Mouse (Mus musculus) heart, postnatal 25 days (tissue): ENCODE results near the gene Zar1l. TPM values are rescaled to one million over a fixed set of nuclear protein-coding genes. Genes with fewer than 3 reads are reported as not detected.

Source experiments
- DNase-seq: peaks from one replicate; pipeline ENCODE4 v3.0.0; 2022; ENCODE audit warnings: low spot score
- intact Hi-C: fragments of 180-260 bp; cut with DNase I; formaldehyde crosslinking; loops from one replicate; pipeline ENCODE4 v1.15.1; 2025
- total RNA-seq, 2 experiments: library from RNA; stranded (reverse); gene quantifications; 2 replicates each; pipeline ENCODE4 v1.2.3; 2021

Gene Zar1l
- total RNA-seq, 2 experiments from 2014 or later, result not detected

DNA sequence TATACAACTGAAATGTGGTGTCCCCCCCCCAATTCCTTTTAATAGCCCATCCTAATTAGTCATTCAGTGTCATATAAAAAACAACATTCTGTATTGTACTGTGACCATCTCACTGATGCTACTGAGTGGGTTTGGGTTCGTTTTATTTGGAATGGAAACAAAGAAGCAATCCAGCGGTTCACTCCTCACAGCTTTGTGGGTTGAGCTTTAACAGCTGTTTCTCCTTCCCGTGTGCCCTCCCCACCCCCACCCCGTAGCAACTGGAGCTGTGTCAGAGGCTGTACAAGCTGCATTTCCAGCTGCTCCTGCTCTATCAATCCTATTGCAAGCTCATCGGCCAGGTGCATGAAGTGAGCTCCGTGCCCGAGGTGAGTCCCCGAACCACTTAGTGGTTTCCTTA is 27.1 kb downstream of the Zar1l start:
- no peak for DNase-seq
- intact Hi-C loops, result no loop called here

- intact Hi-C loops, result no loop called here
- DNase-seq, result no peak
These were observed 27.7 kb downstream of the Zar1l start for GRCm38 (mm10) chr5:150490285-150490684.

DNA sequence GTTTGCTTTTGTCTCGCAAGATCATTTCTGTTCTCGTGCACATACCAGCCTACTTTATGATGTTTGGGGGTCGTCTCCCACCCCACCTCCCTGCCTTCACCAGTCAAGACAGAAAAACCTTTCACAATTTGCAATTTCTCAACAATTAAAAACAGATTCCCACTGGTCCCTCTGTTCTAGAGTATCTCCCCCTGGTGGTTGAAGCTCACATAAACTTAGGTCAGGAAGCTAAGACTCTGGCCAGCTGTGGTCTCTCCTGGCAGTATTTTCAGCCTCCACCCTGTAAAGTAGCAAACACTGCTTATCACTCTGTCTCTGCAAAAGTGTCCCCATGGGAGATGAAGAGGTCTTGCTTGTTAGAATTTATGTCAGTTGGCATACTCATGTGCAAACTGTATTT is 32.8 kb downstream of the Zar1l start:
- intact Hi-C loops, result loop anchor here (2.0 kb wide), 1 partner anchor 44 kb away; no protein-coding TSS in a partner anchor

GRCm38 (mm10) chr5:150478612-150479011 is 39.4 kb downstream of the Zar1l start:
- no peak for DNase-seq
- intact Hi-C loops, result no loop called here

More for the DNA sequence above, 32.8 kb downstream of the Zar1l start:
- DNase-seq, result no peak

- no peak for DNase-seq
- intact Hi-C loops, result no loop called here
These were observed 40.6 kb downstream of the Zar1l start for GRCm38 (mm10) chr5:150477364-150477763.

- peak; percentile 35 for DNase-seq
- intact Hi-C loops, result no loop called here
These were observed 49.5 kb downstream of the Zar1l start for GRCm38 (mm10) chr5:150468431-150468830.

DNA sequence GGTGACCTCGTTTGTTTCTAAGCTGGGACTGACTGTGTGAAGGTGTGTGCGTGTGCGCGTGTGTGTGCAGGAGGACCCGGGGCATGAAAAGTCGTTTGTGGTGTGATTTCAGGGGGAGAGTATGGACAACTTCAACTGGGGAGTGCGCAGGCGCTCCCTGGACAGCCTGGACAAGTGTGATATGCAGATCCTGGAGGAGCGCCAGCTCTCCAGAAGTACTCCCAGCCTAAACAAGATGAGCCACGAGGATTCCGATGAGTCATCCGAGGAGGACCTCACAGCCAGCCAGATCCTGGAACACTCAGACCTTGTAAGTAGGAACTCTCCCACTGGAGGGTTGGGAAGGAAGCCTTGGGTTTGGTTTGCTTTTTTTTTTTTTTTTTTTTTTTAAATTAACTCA is 51.8 kb downstream of the Zar1l start:
- peak; percentile 91 for DNase-seq
- intact Hi-C loops, result no loop called here

DNA sequence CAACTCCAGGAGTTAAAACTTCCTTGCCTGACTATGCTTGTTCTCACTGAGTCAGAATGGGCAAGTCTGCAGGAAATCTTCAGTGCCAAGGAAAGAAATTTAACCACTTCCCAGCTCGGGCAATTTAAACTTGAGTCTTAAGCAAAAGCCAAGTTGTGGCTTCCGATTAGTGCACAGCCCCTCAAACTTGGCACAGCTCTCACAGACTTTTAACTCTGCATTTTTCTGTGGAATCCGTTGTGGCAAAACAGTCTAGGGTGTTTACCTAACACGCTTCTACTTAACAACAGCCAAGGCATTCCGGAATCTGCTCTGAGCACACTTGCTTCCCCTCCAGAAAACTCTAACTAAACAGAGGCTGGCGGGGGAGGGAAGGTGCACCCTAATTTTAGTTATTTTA is 52.7 kb downstream of the Zar1l start:
- no peak for DNase-seq
- intact Hi-C loops, result no loop called here

GRCm38 (mm10) chr5:150464721-150465120 is 53.2 kb downstream of the Zar1l start:
- DNase-seq, result no peak
- intact Hi-C loops, result no loop called here

GRCm38 (mm10) chr5:150459801-150460200 is 58.2 kb downstream of the Zar1l start:
- DNase-seq, result no peak
- intact Hi-C loops, result loop anchor here (10.0 kb wide), 1 partner anchor 205 kb away; the partner anchor contains the start of gene N4bp2l2

GRCm38 (mm10) chr5:150457904-150458739 is 59.8 kb downstream of the Zar1l start:
- intact Hi-C loops, result loop anchor here (2.0 to 10.0 kb wide), 2 partner anchors 13 to 207 kb away; partner anchors contain the start of gene N4bp2l2
- DNase-seq, result peak; percentile 29

DNA sequence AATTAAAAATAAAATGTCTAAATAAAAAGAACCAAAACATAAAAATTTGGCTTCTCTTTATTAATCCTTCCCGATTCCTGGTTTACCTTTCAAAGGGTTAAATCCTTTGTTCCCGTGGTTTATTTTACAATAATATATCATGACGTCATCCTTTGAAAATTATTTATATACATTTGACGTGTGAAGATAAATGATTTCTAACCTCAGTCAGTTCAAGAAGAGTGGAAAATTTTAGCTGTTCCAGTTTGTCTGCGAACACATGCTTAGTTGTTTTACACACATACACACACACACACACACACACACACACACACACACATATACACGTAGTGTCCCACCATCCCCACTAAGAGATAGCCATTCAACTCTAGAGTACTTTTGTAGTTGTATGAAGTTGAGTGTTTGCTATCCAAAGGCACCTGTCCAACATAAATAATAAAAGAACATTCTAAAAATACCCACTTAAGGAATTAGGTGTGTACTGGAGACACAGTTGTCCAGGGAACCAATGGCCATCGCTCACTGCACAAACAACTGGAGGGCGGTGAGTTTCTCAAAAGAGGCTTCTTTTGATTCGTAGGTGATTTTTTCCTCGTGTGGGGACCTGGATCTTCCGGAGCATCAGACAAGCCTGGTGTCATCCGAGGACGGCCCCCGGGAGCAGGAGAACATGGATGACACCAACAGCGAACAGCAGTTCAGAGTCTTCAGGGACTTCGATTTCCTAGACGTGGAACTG is 60.6 kb downstream of the Zar1l start:
- intact Hi-C loops, result loop anchor here (2.0 to 10.0 kb wide), 2 partner anchors 13 to 207 kb away; partner anchors contain the start of gene N4bp2l2

More for the DNA sequence above, 60.6 kb downstream of the Zar1l start:
- DNase-seq, result peak; percentile 46

Other genes starting within 250 kb of the Zar1l start
- gene Brca2, start 4.5 kb upstream of the Zar1l start, total RNA-seq, result 1 to 10 TPM; 2.5 to 2.8 TPM
- gene N4bp2l1, start 79.0 kb upstream of the Zar1l start, total RNA-seq, result 1 to 10 TPM; 3.1 TPM
- 10 to 100 TPM; 41.8 to 44.1 TPM for gene N4bp2l2, start 148.0 kb upstream of the Zar1l start, total RNA-seq
- 10 to 100 TPM; 15.7 to 18.0 TPM for gene Pds5b, start 155.6 kb upstream of the Zar1l start, total RNA-seq